Mouse (Mus musculus): Measurements from ENCODE around the gene Zfp683.

Zfp683 gene

DNA sequence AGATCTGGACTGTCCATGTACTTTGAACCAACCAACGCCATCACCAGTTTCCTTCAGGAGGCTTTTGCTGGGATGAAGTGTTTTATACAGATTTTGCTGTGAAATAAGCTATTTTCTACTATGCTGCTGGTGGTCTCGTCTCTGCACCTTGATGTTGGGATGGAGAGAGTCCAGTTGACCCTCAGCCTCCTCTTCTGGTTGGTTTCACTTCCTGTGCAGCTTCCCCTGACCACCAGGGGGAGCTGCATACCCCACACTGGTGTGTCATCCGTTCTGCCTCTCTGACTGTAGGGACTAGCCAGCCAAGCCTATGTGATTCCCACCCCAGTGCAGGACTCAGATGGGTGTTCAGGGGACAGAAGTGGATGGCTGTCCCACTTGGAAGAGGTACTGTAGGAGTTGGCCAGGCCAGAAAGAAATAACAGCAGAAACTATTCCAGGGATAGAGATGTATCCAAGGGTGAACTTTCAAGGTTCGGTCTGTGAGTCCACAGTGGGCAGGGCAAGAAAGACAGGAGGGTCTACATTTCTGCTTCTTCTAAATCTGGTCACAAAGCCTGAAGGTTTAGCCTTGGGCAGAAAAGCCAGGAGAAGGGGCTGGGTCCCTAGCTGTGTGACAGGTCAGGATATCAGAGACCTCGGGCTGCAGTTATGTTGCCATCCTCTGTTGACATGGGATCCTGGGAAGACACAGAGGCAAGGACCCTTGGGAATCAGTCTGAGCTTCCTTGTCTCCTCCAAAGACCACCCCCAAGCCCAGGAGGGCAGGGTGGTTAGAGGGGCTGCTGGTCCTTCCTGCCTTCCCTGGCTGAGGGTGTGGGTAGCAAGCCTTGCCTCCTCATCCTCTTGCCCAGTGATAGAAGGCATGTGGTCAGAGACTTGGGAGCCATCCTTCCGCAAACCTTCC lies 39.0 kb downstream of the Zfp683 start:
- no peaks in the 10 kb centered on the region for H3K27me3 ChIP-seq (ENCODE audit: insufficient read depth, low read length)
- no peak overlapping the region for H3K4me3 ChIP-seq (replicated peaks; ENCODE audit: low read length)
- peak; percentile 85 for TF ChIP-seq CTCF (conservative IDR thresholded peaks at IDR 0.05; ENCODE audit: low read length)
- no peak for TF ChIP-seq NANOG (IDR thresholded peaks at IDR 0.05; ENCODE audit: borderline replicate concordance, low read length)
- H3K4me1 ChIP-seq (replicated peaks; ENCODE audit: low read depth, low read length), result peaks cover 23% of the 10 kb centered on the region
- peaks cover 61% of the 10 kb centered on the region for H3K36me3 ChIP-seq (ENCODE audit: insufficient read depth, low read length)
- no peaks in the 10 kb centered on the region for H3K9me3 ChIP-seq (ENCODE audit: low read length)

- Histone ChIP-seq H3K36me3 (ENCODE audit: insufficient read depth, low read length) (peaks cover 49% of the 10 kb centered on the region), H3K27me3 (ENCODE audit: insufficient read depth, low read length) (no peaks in the 10 kb centered on the region), H3K4me3 (replicated peaks; ENCODE audit: low read length) (no peak overlapping the region), H3K4me1 (replicated peaks; ENCODE audit: low read depth, low read length) (peaks cover 30% of the 10 kb centered on the region), H3K9me3 (ENCODE audit: low read length) (no peaks in the 10 kb centered on the region)
- TF ChIP-seq POU5F1 (IDR thresholded peaks at IDR 0.05; ENCODE audit: borderline replicate concordance, low read length) (no peak), CTCF (conservative IDR thresholded peaks at IDR 0.05; ENCODE audit: low read length) (no peak), NANOG (IDR thresholded peaks at IDR 0.05; ENCODE audit: borderline replicate concordance, low read length) (no peak)
Measured at GRCm38 (mm10) chr4:134094004-134094564, 40.4 kb downstream of the Zfp683 start.

GRCm38 (mm10) chr4:134094923-134095547 lies 41.4 kb downstream of the Zfp683 start, which contains the start of gene Cd52:
TSS of gene Cd52 (minus strand) at chr4:134095082.
- no peak within 1 kb of the TSS for H3K4me3 ChIP-seq (replicated peaks; ENCODE audit: low read length)
- no peaks in the 10 kb centered on the region for H3K9me3 ChIP-seq (ENCODE audit: low read length)
- TF ChIP-seq NANOG (IDR thresholded peaks at IDR 0.05; ENCODE audit: borderline replicate concordance, low read length) (no peak), POU5F1 (IDR thresholded peaks at IDR 0.05; ENCODE audit: borderline replicate concordance, low read length) (no peak), CTCF (conservative IDR thresholded peaks at IDR 0.05; ENCODE audit: low read length) (no peak)
- H3K27me3 ChIP-seq (ENCODE audit: insufficient read depth, low read length), result no peaks in the 10 kb centered on the region
- H3K36me3 ChIP-seq (ENCODE audit: insufficient read depth, low read length), result peaks cover 39% of the 10 kb centered on the region
- peaks cover 30% of the 10 kb centered on the region for H3K4me1 ChIP-seq (replicated peaks; ENCODE audit: low read depth, low read length)

DNA sequence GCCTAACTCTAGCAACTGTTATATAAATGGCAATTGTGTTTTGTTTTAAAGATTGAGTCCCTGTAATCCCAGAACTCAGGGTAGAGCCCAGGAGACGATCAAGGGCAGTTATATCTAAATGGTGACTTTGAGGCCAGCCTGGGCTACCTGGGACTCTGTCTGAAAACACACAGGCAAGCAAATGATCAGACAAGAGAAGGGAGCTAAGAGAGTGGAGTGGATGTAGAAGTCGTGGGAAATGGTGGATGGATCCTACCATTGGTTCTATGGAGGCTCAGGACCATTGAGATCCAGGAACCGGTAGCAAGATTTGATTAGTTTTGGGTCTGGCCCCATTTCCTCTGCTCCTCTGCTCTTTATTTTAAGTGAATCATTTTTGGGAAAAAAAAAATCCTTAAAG lies 42.5 kb downstream of the Zfp683 start:
- Histone ChIP-seq H3K27me3 (ENCODE audit: insufficient read depth, low read length) (no peaks in the 10 kb centered on the region), H3K36me3 (ENCODE audit: insufficient read depth, low read length) (peaks cover 29% of the 10 kb centered on the region), H3K9me3 (ENCODE audit: low read length) (no peaks in the 10 kb centered on the region), H3K4me3 (replicated peaks; ENCODE audit: low read length) (no peak overlapping the region), H3K4me1 (replicated peaks; ENCODE audit: low read depth, low read length) (peaks cover 30% of the 10 kb centered on the region)
- TF ChIP-seq POU5F1 (IDR thresholded peaks at IDR 0.05; ENCODE audit: borderline replicate concordance, low read length) (no peak), CTCF (conservative IDR thresholded peaks at IDR 0.05; ENCODE audit: low read length) (no peak), NANOG (IDR thresholded peaks at IDR 0.05; ENCODE audit: borderline replicate concordance, low read length) (no peak)

GRCm38 (mm10) chr4:134097015-134097608 lies 43.5 kb downstream of the Zfp683 start:
- TF ChIP-seq POU5F1 (IDR thresholded peaks at IDR 0.05; ENCODE audit: borderline replicate concordance, low read length), result no peak
- no peak for TF ChIP-seq CTCF (conservative IDR thresholded peaks at IDR 0.05; ENCODE audit: low read length)
- no peak for TF ChIP-seq NANOG (IDR thresholded peaks at IDR 0.05; ENCODE audit: borderline replicate concordance, low read length)
- H3K27me3 ChIP-seq (ENCODE audit: insufficient read depth, low read length), result no peaks in the 10 kb centered on the region
- H3K9me3 ChIP-seq (ENCODE audit: low read length), result no peaks in the 10 kb centered on the region
- H3K36me3 ChIP-seq (ENCODE audit: insufficient read depth, low read length), result peaks cover 21% of the 10 kb centered on the region
- H3K4me1 ChIP-seq (replicated peaks; ENCODE audit: low read depth, low read length), result peaks cover 26% of the 10 kb centered on the region
- H3K4me3 ChIP-seq (replicated peaks; ENCODE audit: low read length), result no peak overlapping the region

- TF ChIP-seq NANOG (IDR thresholded peaks at IDR 0.05; ENCODE audit: borderline replicate concordance, low read length) (no peak), POU5F1 (IDR thresholded peaks at IDR 0.05; ENCODE audit: borderline replicate concordance, low read length) (no peak), CTCF (conservative IDR thresholded peaks at IDR 0.05; ENCODE audit: low read length) (no peak)
Measured at GRCm38 (mm10) chr4:134098628-134099027, 45.0 kb downstream of the Zfp683 start.

DNA sequence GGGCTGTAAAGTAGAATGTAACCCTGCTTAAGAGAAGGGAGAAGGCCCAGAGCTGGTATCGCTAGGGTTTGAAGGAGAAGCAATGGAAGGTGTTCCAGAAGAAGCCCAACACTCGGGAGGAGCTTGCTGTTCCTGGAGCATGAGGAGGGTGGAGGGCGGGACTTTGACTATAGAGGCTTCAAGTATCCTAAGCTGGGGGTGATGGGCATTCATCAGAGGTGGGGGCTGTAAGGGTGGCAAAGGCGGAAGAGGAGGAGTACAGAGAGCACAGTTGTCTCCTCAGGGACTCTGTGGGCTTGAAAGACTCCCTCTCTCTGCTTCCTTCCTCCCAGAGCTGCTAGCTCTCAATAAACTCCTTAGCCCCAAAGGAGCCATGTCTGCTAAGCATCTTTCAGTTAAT lies 46.6 kb downstream of the Zfp683 start:
- Histone ChIP-seq H3K4me3 (replicated peaks; ENCODE audit: low read length) (no peak overlapping the region), H3K27me3 (ENCODE audit: insufficient read depth, low read length) (no peaks in the 10 kb centered on the region), H3K9me3 (ENCODE audit: low read length) (no peaks in the 10 kb centered on the region), H3K36me3 (ENCODE audit: insufficient read depth, low read length) (no peaks in the 10 kb centered on the region), H3K4me1 (replicated peaks; ENCODE audit: low read depth, low read length) (peaks cover 24% of the 10 kb centered on the region)
- TF ChIP-seq CTCF (conservative IDR thresholded peaks at IDR 0.05; ENCODE audit: low read length), result no peak
- TF ChIP-seq POU5F1 (IDR thresholded peaks at IDR 0.05; ENCODE audit: borderline replicate concordance, low read length), result no peak
- no peak for TF ChIP-seq NANOG (IDR thresholded peaks at IDR 0.05; ENCODE audit: borderline replicate concordance, low read length)

More at GRCm38 (mm10) chr4:134098628-134099027, 45.0 kb downstream of the Zfp683 start:
- Histone ChIP-seq H3K4me3 (replicated peaks; ENCODE audit: low read length) (no peak overlapping the region), H3K36me3 (ENCODE audit: insufficient read depth, low read length) (peaks cover 7% of the 10 kb centered on the region), H3K9me3 (ENCODE audit: low read length) (no peaks in the 10 kb centered on the region), H3K27me3 (ENCODE audit: insufficient read depth, low read length) (no peaks in the 10 kb centered on the region), H3K4me1 (replicated peaks; ENCODE audit: low read depth, low read length) (peaks cover 23% of the 10 kb centered on the region)
